8 mouse cellular contexts compared by ENCODE assay signal in genomic region chr7:5015118-5016001, GRCm38 (mm10). TPM values are rescaled to one million over a fixed set of nuclear protein-coding genes. Genes with fewer than 3 reads are reported as not detected.
DNase-seq lines count a peak whose midpoint lies in the region; ATAC-seq lines count a peak whose summit lies in the region.

Gene Gm44973, plus strand, starts transcription at chr7:5015496.

- H3K9ac ChIP-seq in intestine, embryonic 16.5 days (ENCODE audit: low read depth, low read length), result peak within 1 kb of the TSS; percentile 90

- DNase-seq in adrenal gland, postnatal 14 days, result peak; percentile 98
- peak; percentile 99 for DNase-seq in embryonic facial prominence, embryonic 10.5 days (ENCODE audit: low spot score)
- DNase-seq in gastrocnemius, postnatal 4 days (ENCODE audit: low spot score in 2 of 2), result peak; percentile 95 to 97
- DNase-seq in left cerebral cortex, postnatal 25 days (ENCODE audit: low spot score in 2 of 2), result peak; percentile 93 to 96
- peak; percentile 94 for DNase-seq in mesoderm, embryonic 11.5 days (ENCODE audit: low read depth, low spot score)
- peak; percentile 87 to 89 for DNase-seq in right cerebral cortex, postnatal 36 days (ENCODE audit: low spot score in 2 of 2)
- DNase-seq in urinary bladder, postnatal 4 days (ENCODE audit: low spot score in 2 of 2), result peak; percentile 94 to 95

- ATAC-seq in intestine, embryonic 16.5 days, result peak; percentile 77

- H3K4me3 ChIP-seq in embryonic facial prominence, embryonic 10.5 days, result peak within 1 kb of the TSS; percentile 76
- peak within 1 kb of the TSS; percentile 76 for H3K4me3 ChIP-seq in intestine, embryonic 16.5 days (ENCODE audit: low read length)

- peaks cover 7% of the 10 kb centered on the region; the same call in 1 of the 2 replicates for H3K9me3 ChIP-seq in embryonic facial prominence, embryonic 10.5 days
- peaks cover 2% of the 10 kb centered on the region; the same call in 1 of the 2 replicates for H3K9me3 ChIP-seq in intestine, embryonic 16.5 days (ENCODE audit: control insufficient read depth, low read length)

- no peaks in the 10 kb centered on the region for H3K27me3 ChIP-seq in embryonic facial prominence, embryonic 10.5 days (replicated peaks; ENCODE audit: low read depth, poor library complexity, severe bottlenecking)
- H3K27me3 ChIP-seq in intestine, embryonic 16.5 days (replicated peaks; ENCODE audit: control insufficient read depth, insufficient read depth, low read length), result no peaks in the 10 kb centered on the region

- peaks cover 43% of the 10 kb centered on the region for H3K36me3 ChIP-seq in embryonic facial prominence, embryonic 10.5 days (replicated peaks)
- peaks cover 32% of the 10 kb centered on the region for H3K36me3 ChIP-seq in intestine, embryonic 16.5 days (ENCODE audit: control insufficient read depth, insufficient read depth, low read length)

- peak within 1 kb of the TSS; percentile 98 for H3K27ac ChIP-seq in embryonic facial prominence, embryonic 10.5 days (replicated peaks)
- H3K27ac ChIP-seq in intestine, embryonic 16.5 days (ENCODE audit: low read length), result peak within 1 kb of the TSS; percentile 99

- intact Hi-C loops in left cerebral cortex, postnatal 25 days (cut with DNase I), result loop anchor here (2.0 kb wide), 2 partner anchors 19 to 73 kb away; partner anchors contain the start of gene Zfp579

- under 1% methylated on average over 76 of the region's 76 CpGs for WGBS in embryonic facial prominence, embryonic 10.5 days
- WGBS in intestine, embryonic 16.5 days, result 2% methylated on average over 74 of the region's 76 CpGs

- H3K4me1 ChIP-seq in embryonic facial prominence, embryonic 10.5 days, result peaks cover 16% of the 10 kb centered on the region
- H3K4me1 ChIP-seq in intestine, embryonic 16.5 days (ENCODE audit: control insufficient read depth, insufficient read depth, low read length), result peaks cover 10% of the 10 kb centered on the region

- H3K4me2 ChIP-seq in intestine, embryonic 16.5 days (ENCODE audit: low read depth, low read length), result peak within 1 kb of the TSS; percentile 68

RNA-seq across cellular contexts. Expression of gene Gm44973, which starts in this region (rescaled TPM):
- not detected in 2 replicates for total RNA-seq in adrenal gland, postnatal 14 days (2021)
- 0.38 and 1.3 TPM in 2 replicates for polyA plus RNA-seq in embryonic facial prominence, embryonic 10.5 days (2016; fragmentation: Nextera tagmentation; extraction: Ambion mirVana)
- total RNA-seq in gastrocnemius, postnatal 4 days (2021), result not detected
- 3.6 and 4.7 TPM in 2 replicates for polyA plus RNA-seq in intestine, embryonic 16.5 days (2015; fragmentation: Nextera tagmentation; extraction: Ambion mirVana)
- not detected for total RNA-seq in left cerebral cortex, postnatal 25 days (2021)

Comparison
In these comparisons a context has a peak if more than half of its experiments do, and no peak if none do; other contexts are left out.
1. Peak in every context shown above with its lines: DNase-seq, ATAC-seq, H3K4me3 ChIP-seq and H3K27ac ChIP-seq.
2. Peak in DNase-seq in adrenal gland, postnatal 14 days; RNA of the gene not detected or under 1 TPM.
3. Peak in DNase-seq in gastrocnemius, postnatal 4 days; RNA of the gene not detected or under 1 TPM.
4. Peak in DNase-seq in left cerebral cortex, postnatal 25 days; RNA of the gene not detected or under 1 TPM.